Mouse (Mus musculus): ENCODE measurements around the gene Col5a1.

GRCm38 (mm10) chr2:28067821-28068536 lies 181.8 kb downstream of the Col5a1 start:
- TF ChIP-seq FOSL1 (IDR thresholded peaks at IDR 0.05; ENCODE audit: insufficient read depth, low read length, poor library complexity, severe bottlenecking), result no peak
- TF ChIP-seq CTCF (IDR thresholded peaks at IDR 0.05; ENCODE audit: control insufficient read depth, insufficient read depth, insufficient read length), result no peak
- TF ChIP-seq MAX (IDR thresholded peaks at IDR 0.05), result no peak
- no peak for TF ChIP-seq USF1 (IDR thresholded peaks at IDR 0.05; ENCODE audit: low read depth)
- TF ChIP-seq CEBPB (IDR thresholded peaks at IDR 0.05; ENCODE audit: low read depth), result no peak
- TF ChIP-seq MYOG (IDR thresholded peaks at IDR 0.05; ENCODE audit: control insufficient read depth, extremely low read depth, insufficient read length), result no peak
- no peak for TF ChIP-seq MYOD1 (IDR thresholded peaks at IDR 0.05; ENCODE audit: control insufficient read depth, insufficient read length, low read depth)

Measured in C2C12 (cell line).